Mouse (Mus musculus): ENCODE measurements around the gene Atp10b. TPM values are rescaled to one million over a fixed set of nuclear protein-coding genes. Genes with fewer than 3 reads are reported as not detected.
"Not testable (repeated sequence)": the region's sequence is repeated elsewhere in the genome, so short reads cannot be mapped to it uniquely, and the experiment has no call there.

Atp10b gene
- polyA plus RNA-seq (2014; fragmentation: Nextera tagmentation; extraction: Ambion mirVana): not detected in 2 replicates

GRCm38 (mm10) chr11:43149577-43149976, at the start of gene Atp10b:
TSS of gene Atp10b (plus strand) at chr11:43149877.
- Histone ChIP-seq H3K9ac (ENCODE audit: low read depth, low read length) (no peak within 1 kb of the TSS), H3K4me2 (no peak within 1 kb of the TSS), H3K4me3 (ENCODE audit: low read depth, low read length) (no peak within 1 kb of the TSS), H3K27ac (ENCODE audit: low read depth, low read length) (no peak within 1 kb of the TSS), H3K9me3 (replicated peaks; ENCODE audit: control insufficient read depth, low read length) (no peaks in the 10 kb centered on the region), H3K27me3 (ENCODE audit: control insufficient read depth, insufficient read depth, low read length) (no peaks in the 10 kb centered on the region), H3K36me3 (ENCODE audit: control insufficient read depth, insufficient read depth, low read length) (no peaks in the 10 kb centered on the region), H3K4me1 (ENCODE audit: control insufficient read depth, insufficient read depth, low read length) (no peaks in the 10 kb centered on the region)
- ATAC-seq (replicated peaks; ENCODE audit: insufficient number of reproducible peaks, low FRiP score, low TSS enrichment): no peak
- 66% methylated on average over 1 of the region's 1 CpGs for WGBS (ENCODE audit: insufficient replicate concordance)

GRCm38 (mm10) chr11:43101357-43101756, 48.3 kb upstream of the Atp10b start:
- Histone ChIP-seq H3K9me3 (replicated peaks; ENCODE audit: control insufficient read depth, low read length) (no peaks in the 10 kb centered on the region), H3K4me3 (ENCODE audit: low read depth, low read length) (no peak overlapping the region), H3K27me3 (ENCODE audit: control insufficient read depth, insufficient read depth, low read length) (no peaks in the 10 kb centered on the region), H3K27ac (ENCODE audit: low read depth, low read length) (no peak overlapping the region), H3K9ac (ENCODE audit: low read depth, low read length) (no peak overlapping the region), H3K36me3 (ENCODE audit: control insufficient read depth, insufficient read depth, low read length) (no peaks in the 10 kb centered on the region), H3K4me1 (ENCODE audit: control insufficient read depth, insufficient read depth, low read length) (no peaks in the 10 kb centered on the region), H3K4me2 (no peak overlapping the region)
- WGBS (ENCODE audit: insufficient replicate concordance): 61% methylated on average over 1 of the region's 1 CpGs
- ATAC-seq (replicated peaks; ENCODE audit: insufficient number of reproducible peaks, low FRiP score, low TSS enrichment): no peak

GRCm38 (mm10) chr11:43125908-43126477, 23.7 kb upstream of the Atp10b start:
- Histone ChIP-seq H3K4me3 (ENCODE audit: low read depth, low read length) (no peak overlapping the region), H3K9me3 (replicated peaks; ENCODE audit: control insufficient read depth, low read length) (no peaks in the 10 kb centered on the region), H3K9ac (ENCODE audit: low read depth, low read length) (no peak overlapping the region), H3K27ac (ENCODE audit: low read depth, low read length) (no peak overlapping the region), H3K27me3 (ENCODE audit: control insufficient read depth, insufficient read depth, low read length) (no peaks in the 10 kb centered on the region), H3K36me3 (ENCODE audit: control insufficient read depth, insufficient read depth, low read length) (no peaks in the 10 kb centered on the region), H3K4me2 (no peak overlapping the region), H3K4me1 (ENCODE audit: control insufficient read depth, insufficient read depth, low read length) (no peaks in the 10 kb centered on the region)
- WGBS (ENCODE audit: insufficient replicate concordance): 82% methylated on average over 4 of the region's 4 CpGs
- no peak for ATAC-seq (replicated peaks; ENCODE audit: insufficient number of reproducible peaks, low FRiP score, low TSS enrichment)

GRCm38 (mm10) chr11:43126573-43126972, 23.1 kb upstream of the Atp10b start:
- not testable (repeated sequence) for H3K36me3 ChIP-seq (ENCODE audit: control insufficient read depth, insufficient read depth, low read length); H3K4me3 ChIP-seq (ENCODE audit: low read depth, low read length); H3K9ac ChIP-seq (ENCODE audit: low read depth, low read length); H3K4me2 ChIP-seq; H3K27me3 ChIP-seq (ENCODE audit: control insufficient read depth, insufficient read depth, low read length); ATAC-seq (replicated peaks; ENCODE audit: insufficient number of reproducible peaks, low FRiP score, low TSS enrichment); H3K4me1 ChIP-seq (ENCODE audit: control insufficient read depth, insufficient read depth, low read length); H3K9me3 ChIP-seq (replicated peaks; ENCODE audit: control insufficient read depth, low read length); H3K27ac ChIP-seq (ENCODE audit: low read depth, low read length)
- WGBS (ENCODE audit: insufficient replicate concordance): 58% methylated on average over 11 of the region's 12 CpGs

GRCm38 (mm10) chr11:43141296-43141695, 8.4 kb upstream of the Atp10b start:
- Histone ChIP-seq H3K4me2 (no peak overlapping the region), H3K4me1 (ENCODE audit: control insufficient read depth, insufficient read depth, low read length) (no peaks in the 10 kb centered on the region), H3K27ac (ENCODE audit: low read depth, low read length) (no peak overlapping the region), H3K27me3 (ENCODE audit: control insufficient read depth, insufficient read depth, low read length) (no peaks in the 10 kb centered on the region), H3K9me3 (replicated peaks; ENCODE audit: control insufficient read depth, low read length) (no peaks in the 10 kb centered on the region), H3K36me3 (ENCODE audit: control insufficient read depth, insufficient read depth, low read length) (no peaks in the 10 kb centered on the region), H3K9ac (ENCODE audit: low read depth, low read length) (no peak overlapping the region), H3K4me3 (ENCODE audit: low read depth, low read length) (no peak overlapping the region)
- WGBS (ENCODE audit: insufficient replicate concordance): 53% methylated on average over 1 of the region's 1 CpGs
- no peak for ATAC-seq (replicated peaks; ENCODE audit: insufficient number of reproducible peaks, low FRiP score, low TSS enrichment)

DNA sequence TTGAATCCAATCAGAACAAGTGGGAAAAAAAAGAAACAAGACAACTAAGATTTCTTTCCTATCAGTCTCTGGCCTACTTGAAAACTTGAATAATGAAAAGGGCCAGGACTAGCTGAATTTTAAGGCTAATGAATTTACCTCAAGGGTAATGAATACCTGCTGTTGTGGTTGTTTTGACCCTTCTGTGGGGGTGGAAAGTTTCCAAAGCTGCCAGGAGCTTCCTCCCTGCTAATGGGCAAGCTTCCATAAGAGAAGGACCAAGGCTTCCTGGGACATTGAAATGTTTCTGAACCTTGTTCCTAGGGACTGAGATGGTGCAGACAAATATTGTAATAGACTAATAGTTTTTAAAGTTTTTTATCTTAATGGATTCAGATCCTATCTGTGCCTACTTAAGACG, 6.9 kb upstream of the Atp10b start:
- Histone ChIP-seq H3K4me1 (ENCODE audit: control insufficient read depth, insufficient read depth, low read length) (no peaks in the 10 kb centered on the region), H3K36me3 (ENCODE audit: control insufficient read depth, insufficient read depth, low read length) (no peaks in the 10 kb centered on the region), H3K4me3 (ENCODE audit: low read depth, low read length) (no peak overlapping the region), H3K27me3 (ENCODE audit: control insufficient read depth, insufficient read depth, low read length) (no peaks in the 10 kb centered on the region), H3K9ac (ENCODE audit: low read depth, low read length) (no peak overlapping the region), H3K9me3 (replicated peaks; ENCODE audit: control insufficient read depth, low read length) (no peaks in the 10 kb centered on the region), H3K27ac (ENCODE audit: low read depth, low read length) (no peak overlapping the region), H3K4me2 (no peak overlapping the region)
- WGBS (ENCODE audit: insufficient replicate concordance): 74% methylated on average over 1 of the region's 1 CpGs
- no peak for ATAC-seq (replicated peaks; ENCODE audit: insufficient number of reproducible peaks, low FRiP score, low TSS enrichment)

- H3K9ac ChIP-seq (ENCODE audit: low read depth, low read length): no peak overlapping the region
- H3K4me3 ChIP-seq (ENCODE audit: low read depth, low read length): no peak overlapping the region
- H3K27me3 ChIP-seq (ENCODE audit: control insufficient read depth, insufficient read depth, low read length): no peaks in the 10 kb centered on the region
- ATAC-seq (replicated peaks; ENCODE audit: insufficient number of reproducible peaks, low FRiP score, low TSS enrichment): no peak
- no peaks in the 10 kb centered on the region for H3K36me3 ChIP-seq (ENCODE audit: control insufficient read depth, insufficient read depth, low read length)
- no peak overlapping the region for H3K27ac ChIP-seq (ENCODE audit: low read depth, low read length)
- H3K9me3 ChIP-seq (replicated peaks; ENCODE audit: control insufficient read depth, low read length): no peaks in the 10 kb centered on the region
- no peaks in the 10 kb centered on the region for H3K4me1 ChIP-seq (ENCODE audit: control insufficient read depth, insufficient read depth, low read length)
- no peak overlapping the region for H3K4me2 ChIP-seq
- 72% methylated on average over 1 of the region's 1 CpGs for WGBS (ENCODE audit: insufficient replicate concordance)
These were observed 5.5 kb upstream of the Atp10b start for GRCm38 (mm10) chr11:43144178-43144577.

GRCm38 (mm10) chr11:43144882-43145281, 4.8 kb upstream of the Atp10b start:
- H3K27ac ChIP-seq (ENCODE audit: low read depth, low read length); H3K9me3 ChIP-seq (replicated peaks; ENCODE audit: control insufficient read depth, low read length); H3K27me3 ChIP-seq (ENCODE audit: control insufficient read depth, insufficient read depth, low read length); H3K4me2 ChIP-seq; H3K9ac ChIP-seq (ENCODE audit: low read depth, low read length); H3K36me3 ChIP-seq (ENCODE audit: control insufficient read depth, insufficient read depth, low read length); ATAC-seq (replicated peaks; ENCODE audit: insufficient number of reproducible peaks, low FRiP score, low TSS enrichment); H3K4me1 ChIP-seq (ENCODE audit: control insufficient read depth, insufficient read depth, low read length); H3K4me3 ChIP-seq (ENCODE audit: low read depth, low read length): not testable (repeated sequence)
- 62% methylated on average over 2 of the region's 2 CpGs for WGBS (ENCODE audit: insufficient replicate concordance)

GRCm38 (mm10) chr11:43147380-43147779, 2.3 kb upstream of the Atp10b start:
- Histone ChIP-seq H3K36me3 (ENCODE audit: control insufficient read depth, insufficient read depth, low read length) (no peaks in the 10 kb centered on the region), H3K27me3 (ENCODE audit: control insufficient read depth, insufficient read depth, low read length) (no peaks in the 10 kb centered on the region), H3K4me3 (ENCODE audit: low read depth, low read length) (no peak overlapping the region), H3K27ac (ENCODE audit: low read depth, low read length) (no peak overlapping the region), H3K9ac (ENCODE audit: low read depth, low read length) (no peak overlapping the region), H3K4me1 (ENCODE audit: control insufficient read depth, insufficient read depth, low read length) (no peaks in the 10 kb centered on the region), H3K9me3 (replicated peaks; ENCODE audit: control insufficient read depth, low read length) (no peaks in the 10 kb centered on the region), H3K4me2 (no peak overlapping the region)
- WGBS (ENCODE audit: insufficient replicate concordance): 56% methylated on average over 2 of the region's 2 CpGs
- no peak for ATAC-seq (replicated peaks; ENCODE audit: insufficient number of reproducible peaks, low FRiP score, low TSS enrichment)

All from heart, embryonic 11.5 days (tissue).